Comparison of ENCODE assay signal across 17 mouse cellular contexts in genomic region chr4:43869821-43870220, GRCm38 (mm10). TPM values are rescaled to one million over a fixed set of nuclear protein-coding genes. Genes with fewer than 3 reads are reported as not detected.
"Had no signal": no experiment of that assay in that cellular context is flagged by ENCODE, and none has a peak within 500 bp of the region (broad histone marks: within the 10 kb centered on the region; RNA-seq: fewer than 3 reads in every experiment).

No protein-coding gene starts in this region.

- H3K36me3 ChIP-seq: limb, embryonic 10.5 days; liver, embryonic 15.5 days; midbrain, embryonic 12.5 days; neural tube, embryonic 13.5 days had no signal

- DNase-seq: kidney, adult 8-10 months; kidney, postnatal 25 days; lung, embryonic 14.5 days; right cerebral cortex, adult 18-20 months; right cerebral cortex, postnatal 25 days; thymus, postnatal 4 days had no signal

- H3K9me3 ChIP-seq: limb, embryonic 10.5 days; liver, embryonic 15.5 days; midbrain, embryonic 12.5 days had no signal

- H3K9ac ChIP-seq: liver, embryonic 15.5 days; lung, embryonic 14.5 days; midbrain, embryonic 12.5 days; neural tube, embryonic 13.5 days had no signal

- H3K27me3 ChIP-seq: neural tube, embryonic 13.5 days had no signal

- H3K4me3 ChIP-seq: left cerebral cortex, adult 2 months; limb, embryonic 10.5 days; liver, embryonic 15.5 days; midbrain, embryonic 12.5 days; neural tube, embryonic 13.5 days had no signal

- H3K4me2 ChIP-seq: liver, embryonic 11.5 days; liver, embryonic 15.5 days; lung, embryonic 14.5 days; midbrain, embryonic 12.5 days; neural tube, embryonic 13.5 days had no signal

- H3K27ac ChIP-seq: left cerebral cortex, adult 2 months; limb, embryonic 10.5 days; liver, embryonic 15.5 days; midbrain, embryonic 12.5 days; neural tube, embryonic 13.5 days had no signal

- ATAC-seq: intestine, postnatal 0 days; midbrain, embryonic 16.5 days had no signal

RNA-seq across cellular contexts. Expression of gene Olfr155, which starts 18.5 kb away (rescaled TPM):
- polyA plus RNA-seq: intestine, postnatal 0 days; kidney, embryonic 16.5 days; limb, embryonic 10.5 days; limb, embryonic 14.5 days; liver, embryonic 11.5 days; liver, embryonic 15.5 days; lung, embryonic 14.5 days; midbrain, embryonic 12.5 days; midbrain, embryonic 16.5 days; neural tube, embryonic 13.5 days; small intestine, adult 2 months had no signal

RNA-seq across cellular contexts. Expression of gene Olfr157, which starts 29.8 kb away (rescaled TPM):
- polyA plus RNA-seq: intestine, postnatal 0 days; kidney, embryonic 16.5 days; limb, embryonic 10.5 days; liver, embryonic 11.5 days; liver, embryonic 15.5 days; lung, embryonic 14.5 days; midbrain, embryonic 12.5 days; midbrain, embryonic 16.5 days; neural tube, embryonic 13.5 days had no signal

RNA-seq across cellular contexts. Expression of gene Olfr156, which starts 46.1 kb away (rescaled TPM):
- polyA plus RNA-seq: intestine, postnatal 0 days; kidney, embryonic 16.5 days; limb, embryonic 10.5 days; liver, embryonic 11.5 days; liver, embryonic 15.5 days; lung, embryonic 14.5 days; midbrain, embryonic 12.5 days; midbrain, embryonic 16.5 days; neural tube, embryonic 13.5 days; small intestine, adult 2 months had no signal
